Mouse (Mus musculus) cerebellum, adult 2 months (tissue): ENCODE data around the gene Nek9. TPM values are rescaled to one million over a fixed set of nuclear protein-coding genes. Genes with fewer than 3 reads are reported as not detected.
A peak's percentile ranks its signal among the peaks of the same experiment; 100 is the strongest.

Experiments
- DNase-seq, 2 experiments: peaks; one replicate each; pipeline ENCODE4 v3.0.0; 2021
- H3K27ac ChIP-seq: fragments of 200-500 bp; 2 replicates; pipeline ENCODE4 v1.5.1; 2012; ENCODE audit warnings: low read length, control low read depth, inconsistent platforms; ENCODE audit not compliant: insufficient read depth
- H3K27me3 ChIP-seq: fragments of 200-500 bp; 2 replicates; pipeline ENCODE4 v1.6.1; 2012; ENCODE audit warnings: inconsistent platforms, mild to moderate bottlenecking, low read length, moderate library complexity; ENCODE audit not compliant: control insufficient read depth, insufficient read depth
- H3K4me1 ChIP-seq: fragments of 200-500 bp; 2 replicates; pipeline ENCODE4 v1.6.1; 2011; ENCODE audit warnings: low read length; ENCODE audit not compliant: control insufficient read depth, insufficient read depth
- H3K4me3 ChIP-seq: fragments of 200-500 bp; replicated peaks from 2 replicates; pipeline ENCODE3; 2011; ENCODE audit warnings: mild to moderate bottlenecking, low read depth, low read length, control low read depth; ENCODE audit not compliant: insufficient read depth
- CTCF ChIP-seq: fragments of 200-500 bp; IDR thresholded peaks from 2 replicates; pipeline ENCODE4 v1.5.1; 2011; ENCODE audit warnings: low read depth, mild to moderate bottlenecking, control low read depth, low read length, moderate library complexity, borderline replicate concordance; ENCODE audit not compliant: insufficient read depth
- POLR2A ChIP-seq: fragments of 200-500 bp; IDR thresholded peaks from 2 replicates; pipeline ENCODE4 v1.6.1; 2011; ENCODE audit warnings: low read length, control low read depth, borderline replicate concordance; ENCODE audit not compliant: insufficient read depth
- WGBS: fragments of 180-500 bp; shearing (Covaris S2); methylation state at CpG from one replicate; pipeline ENCODE4 v1.1.7; 2018; 5-methylcytosine and 5-hydroxymethylcytosine counted together
- polyA plus RNA-seq: library from polyadenylated mRNA; depleted of rRNA; stranded (reverse); fragments of >200 nt; gene quantifications from 2 replicates; pipeline ENCODE4 v1.2.3, GENCODE M21; 2012

Nek9 gene
- polyA plus RNA-seq, 1 experiment = 38.6 TPM

- TF ChIP-seq POLR2A (no peak), CTCF (no peak)
- no peak overlapping the region for H3K27ac ChIP-seq
- 96% methylated on average over 10 of the region's 10 CpGs for WGBS
- DNase-seq = no peak
- H3K4me3 ChIP-seq = no peak overlapping the region
- no peaks in the 10 kb centered on the region; the same call in 1 of the 2 replicates for H3K4me1 ChIP-seq
- no peaks in the 10 kb centered on the region for H3K27me3 ChIP-seq
Measured at GRCm38 (mm10) chr12:85278919-85279318, 60.2 kb downstream of the Nek9 start.

GRCm38 (mm10) chr12:85276273-85276672 is 62.9 kb downstream of the Nek9 start:
- DNase-seq = no peak
- TF ChIP-seq CTCF (no peak), POLR2A (no peak)
- H3K4me3 ChIP-seq = no peak overlapping the region
- WGBS = 67% methylated on average over 5 of the region's 5 CpGs
- no peaks in the 10 kb centered on the region; the same call in 1 of the 2 replicates for H3K4me1 ChIP-seq
- H3K27me3 ChIP-seq = no peaks in the 10 kb centered on the region
- H3K27ac ChIP-seq = no peak overlapping the region

- no peak for DNase-seq
- H3K27ac ChIP-seq = no peak overlapping the region
- 92% methylated on average over 10 of the region's 10 CpGs for WGBS
- TF ChIP-seq POLR2A = no peak
- no peaks in the 10 kb centered on the region for H3K4me1 ChIP-seq
- H3K4me3 ChIP-seq = no peak overlapping the region
- no peaks in the 10 kb centered on the region for H3K27me3 ChIP-seq
Measured at GRCm38 (mm10) chr12:85273508-85273907, 65.7 kb downstream of the Nek9 start.

GRCm38 (mm10) chr12:85271843-85272206 is 67.3 kb downstream of the Nek9 start:
- no peak for DNase-seq
- WGBS = 77% methylated on average over 4 of the region's 4 CpGs
- Histone ChIP-seq H3K27me3 (no peaks in the 10 kb centered on the region), H3K4me1 (no peaks in the 10 kb centered on the region), H3K27ac (no peak overlapping the region), H3K4me3 (no peak overlapping the region)
- no peak for TF ChIP-seq POLR2A
- TF ChIP-seq CTCF = no peak

- DNase-seq = no peak
- H3K27ac ChIP-seq = no peak overlapping the region
- no peak overlapping the region for H3K4me3 ChIP-seq
- WGBS = 76% methylated on average over 7 of the region's 7 CpGs
- no peaks in the 10 kb centered on the region for H3K4me1 ChIP-seq
- H3K27me3 ChIP-seq = no peaks in the 10 kb centered on the region
- TF ChIP-seq CTCF = no peak
- TF ChIP-seq POLR2A = no peak
Measured at GRCm38 (mm10) chr12:85271132-85271842, 67.9 kb downstream of the Nek9 start.

- TF ChIP-seq POLR2A (peak; percentile 82), CTCF (peak; percentile 28; the same call in 1 of the 2 replicates)
- Histone ChIP-seq H3K27me3 (no peaks in the 10 kb centered on the region), H3K4me3 (peak within 1 kb of the TSS; percentile 50), H3K27ac (peak within 1 kb of the TSS; percentile 18; the same call in 1 of the 2 replicates), H3K4me1 (peaks cover under 1% of the 10 kb centered on the region; the same call in 1 of the 2 replicates)
- DNase-seq = peak; percentile 94 to 95
- under 1% methylated on average over 35 of the region's 35 CpGs for WGBS
Measured at GRCm38 (mm10) chr12:85270319-85270718, 68.8 kb downstream of the Nek9 start, which contains the start of gene Mlh3. Mlh3 (minus strand) TSS chr12:85270599.

- H3K4me3 ChIP-seq = peak overlapping the region; percentile 50
- peak overlapping the region; percentile 18; the same call in 1 of the 2 replicates for H3K27ac ChIP-seq
- TF ChIP-seq CTCF (no peak), POLR2A (no peak)
- WGBS = 53% methylated on average over 3 of the region's 3 CpGs
- peaks cover 2% of the 10 kb centered on the region; the same call in 1 of the 2 replicates for H3K4me1 ChIP-seq
- no peaks in the 10 kb centered on the region for H3K27me3 ChIP-seq
- DNase-seq = no peak
Measured at GRCm38 (mm10) chr12:85269821-85270220, 69.3 kb downstream of the Nek9 start.

GRCm38 (mm10) chr12:85266248-85266647 is 72.9 kb downstream of the Nek9 start:
- no peak for DNase-seq
- TF ChIP-seq POLR2A = no peak
- Histone ChIP-seq H3K4me1 (peaks cover 2% of the 10 kb centered on the region; the same call in 1 of the 2 replicates), H3K27ac (no peak overlapping the region), H3K27me3 (no peaks in the 10 kb centered on the region), H3K4me3 (no peak overlapping the region)
- 90% methylated on average over 3 of the region's 3 CpGs for WGBS
